Mouse (Mus musculus) cerebellum, adult 2 months (tissue): ENCODE measurements around the gene Zscan21. TPM values are rescaled to one million over a fixed set of nuclear protein-coding genes. Genes with fewer than 3 reads are reported as not detected.

Source experiments
- DNase-seq, 2 experiments: peaks; one replicate each; pipeline ENCODE4 v3.0.0; 2021
- H3K27ac ChIP-seq: fragments of 200-500 bp; 2 replicates; pipeline ENCODE4 v1.5.1; 2012; ENCODE audit warnings: low read length, control low read depth, inconsistent platforms; ENCODE audit not compliant: insufficient read depth
- H3K27me3 ChIP-seq: fragments of 200-500 bp; 2 replicates; pipeline ENCODE4 v1.6.1; 2012; ENCODE audit warnings: inconsistent platforms, mild to moderate bottlenecking, low read length, moderate library complexity; ENCODE audit not compliant: control insufficient read depth, insufficient read depth
- H3K4me1 ChIP-seq: fragments of 200-500 bp; 2 replicates; pipeline ENCODE4 v1.6.1; 2011; ENCODE audit warnings: low read length; ENCODE audit not compliant: control insufficient read depth, insufficient read depth
- H3K4me3 ChIP-seq: fragments of 200-500 bp; replicated peaks from 2 replicates; pipeline ENCODE3; 2011; ENCODE audit warnings: mild to moderate bottlenecking, low read depth, low read length, control low read depth; ENCODE audit not compliant: insufficient read depth
- CTCF ChIP-seq: fragments of 200-500 bp; IDR thresholded peaks from 2 replicates; pipeline ENCODE4 v1.5.1; 2011; ENCODE audit warnings: low read depth, mild to moderate bottlenecking, control low read depth, low read length, moderate library complexity, borderline replicate concordance; ENCODE audit not compliant: insufficient read depth
- POLR2A ChIP-seq: fragments of 200-500 bp; IDR thresholded peaks from 2 replicates; pipeline ENCODE4 v1.6.1; 2011; ENCODE audit warnings: low read length, control low read depth, borderline replicate concordance; ENCODE audit not compliant: insufficient read depth
- WGBS: fragments of 180-500 bp; shearing (Covaris S2); methylation state at CpG from one replicate; pipeline ENCODE4 v1.1.7; 2018; 5-methylcytosine and 5-hydroxymethylcytosine counted together
- polyA plus RNA-seq: library from polyadenylated mRNA; depleted of rRNA; stranded (reverse); fragments of >200 nt; gene quantifications from 2 replicates; pipeline ENCODE4 v1.2.3, GENCODE M21; 2012

Zscan21 gene
- polyA plus RNA-seq, 1 experiment = 19.0 TPM

GRCm38 (mm10) chr5:138084507-138084906 lies 32.2 kb upstream of the Zscan21 start:
- Histone ChIP-seq H3K4me1 (peaks cover 5% of the 10 kb centered on the region), H3K27me3 (no peaks in the 10 kb centered on the region), H3K4me3 (peak overlapping the region; percentile 93), H3K27ac (peak overlapping the region; percentile 16; the same call in 1 of the 2 replicates)
- WGBS = 82% methylated on average over 2 of the region's 2 CpGs
- TF ChIP-seq POLR2A (no peak), CTCF (no peak)
- DNase-seq = peak; percentile 9 to 15

DNA sequence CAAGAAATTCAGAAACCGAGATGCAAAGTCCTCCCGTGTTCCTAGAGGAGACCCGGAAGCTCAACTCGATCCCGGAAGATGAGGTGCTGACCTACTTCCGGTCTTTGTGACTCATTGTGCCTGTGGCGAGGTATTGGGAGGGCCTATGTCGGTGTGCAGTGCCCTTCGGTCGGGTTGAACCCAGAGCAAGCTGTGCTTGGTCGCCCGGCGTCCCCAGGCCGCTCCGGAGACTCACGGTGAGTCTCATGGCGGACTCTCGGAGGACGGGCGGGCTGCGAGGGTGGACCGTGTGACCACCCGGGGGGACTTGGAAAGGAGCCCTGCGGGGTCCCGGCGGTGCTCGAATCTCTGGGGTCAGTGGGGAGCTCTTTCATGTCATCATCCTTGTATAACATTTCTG lies 31.7 kb upstream of the Zscan21 start, which contains the start of gene Zkscan1:
Zkscan1 (plus strand) TSS at position 89 of the 400 bp plus-strand sequence.
- Histone ChIP-seq H3K4me1 (peaks cover 5% of the 10 kb centered on the region), H3K27ac (peak within 1 kb of the TSS; percentile 85), H3K4me3 (peak within 1 kb of the TSS; percentile 93), H3K27me3 (no peaks in the 10 kb centered on the region)
- WGBS = under 1% methylated on average over 27 of the region's 27 CpGs
- TF ChIP-seq CTCF (no peak), POLR2A (peak; percentile 82; the same call in 1 of the 2 replicates)
- DNase-seq = peak; percentile 81 to 90

DNA sequence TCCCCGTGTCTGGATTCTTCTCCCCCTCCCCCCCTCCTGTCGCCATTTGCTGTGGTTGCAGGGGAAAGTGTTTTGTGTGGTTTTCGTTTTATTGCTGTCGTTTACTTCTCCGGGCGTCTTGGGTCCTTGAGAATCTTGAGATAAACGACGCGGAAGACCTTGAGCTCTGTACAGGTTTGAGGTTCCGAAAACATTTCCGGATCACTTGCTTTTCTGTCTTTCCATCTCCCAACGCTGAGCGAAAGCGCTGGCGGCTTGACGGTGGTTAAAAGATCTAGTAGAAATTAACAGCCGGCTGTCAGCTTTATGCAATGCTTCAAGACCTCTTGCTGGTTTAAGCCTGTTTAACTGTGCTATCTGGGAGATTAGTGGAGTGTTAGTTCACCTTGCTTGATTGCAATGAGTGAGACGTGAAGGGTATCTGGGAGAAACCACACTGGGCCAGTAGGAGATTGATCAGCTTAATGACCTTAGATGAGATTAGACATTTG lies 31.2 kb upstream of the Zscan21 start:
- peak in 1 of 2 experiments; percentile 22 for DNase-seq
- Histone ChIP-seq H3K27ac (peak overlapping the region; percentile 85; the same call in 1 of the 2 replicates), H3K4me1 (peaks cover 5% of the 10 kb centered on the region), H3K27me3 (no peaks in the 10 kb centered on the region), H3K4me3 (peak overlapping the region; percentile 93)
- TF ChIP-seq CTCF (no peak), POLR2A (no peak)
- under 1% methylated on average over 18 of the region's 18 CpGs for WGBS

DNA sequence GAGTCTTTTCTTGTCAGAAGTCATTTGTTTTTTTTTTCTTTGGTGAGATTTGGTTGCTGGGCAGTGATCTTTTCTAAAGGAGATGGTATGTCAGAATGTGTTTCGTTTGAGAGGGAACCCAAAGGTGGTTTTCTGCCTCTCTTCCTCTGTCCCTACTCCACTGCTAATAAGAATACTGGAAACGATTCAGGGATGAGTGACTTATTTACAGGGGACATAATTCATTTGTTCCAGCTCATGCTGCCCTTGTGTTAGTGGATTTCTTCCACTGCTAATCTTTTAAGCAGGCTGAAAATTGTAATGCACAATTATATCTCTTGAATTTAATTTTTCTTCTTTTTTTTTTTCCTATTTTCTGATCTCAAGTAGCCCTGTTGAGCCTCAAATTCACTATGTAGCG lies 29.9 kb upstream of the Zscan21 start:
- Histone ChIP-seq H3K4me3 (no peak overlapping the region), H3K27me3 (no peaks in the 10 kb centered on the region), H3K27ac (no peak overlapping the region), H3K4me1 (peaks cover 5% of the 10 kb centered on the region)
- 53% methylated on average over 3 of the region's 3 CpGs for WGBS
- no peak for TF ChIP-seq CTCF
- TF ChIP-seq POLR2A = no peak
- DNase-seq = no peak

- H3K27ac ChIP-seq = no peak overlapping the region
- H3K27me3 ChIP-seq = no peaks in the 10 kb centered on the region
- 56% methylated on average over 3 of the region's 3 CpGs for WGBS
- peaks cover 5% of the 10 kb centered on the region for H3K4me1 ChIP-seq
- H3K4me3 ChIP-seq = no peak overlapping the region
- TF ChIP-seq CTCF (no peak), POLR2A (no peak)
- DNase-seq = no peak
Measured at GRCm38 (mm10) chr5:138088366-138088765, 28.3 kb upstream of the Zscan21 start.

DNA sequence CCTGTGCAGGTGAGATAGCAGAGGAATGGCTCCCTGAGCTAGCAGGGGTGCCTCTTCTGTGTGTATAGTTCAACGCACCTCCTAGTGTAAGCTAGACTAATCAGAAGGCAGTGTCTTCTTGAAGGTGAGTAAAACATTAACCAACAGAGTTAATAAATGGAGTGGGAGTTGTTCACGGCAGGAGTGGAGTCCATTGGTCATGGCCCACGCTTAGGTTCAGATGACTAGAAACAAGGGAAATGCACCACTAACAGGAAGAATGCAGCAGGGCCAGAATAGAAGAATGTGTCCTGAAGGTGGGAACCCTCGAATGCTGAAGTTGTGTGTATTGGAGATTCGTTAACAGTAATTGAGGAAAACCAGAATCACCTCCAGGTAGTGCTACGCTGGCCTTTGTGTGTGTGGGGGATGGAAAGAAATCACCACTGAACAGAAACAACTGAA lies 27.6 kb upstream of the Zscan21 start:
- H3K27me3 ChIP-seq = no peaks in the 10 kb centered on the region
- no peak for TF ChIP-seq POLR2A
- TF ChIP-seq CTCF = no peak
- DNase-seq = no peak
- peaks cover 5% of the 10 kb centered on the region for H3K4me1 ChIP-seq
- H3K27ac ChIP-seq = no peak overlapping the region
- H3K4me3 ChIP-seq = no peak overlapping the region
- 86% methylated on average over 6 of the region's 6 CpGs for WGBS

DNA sequence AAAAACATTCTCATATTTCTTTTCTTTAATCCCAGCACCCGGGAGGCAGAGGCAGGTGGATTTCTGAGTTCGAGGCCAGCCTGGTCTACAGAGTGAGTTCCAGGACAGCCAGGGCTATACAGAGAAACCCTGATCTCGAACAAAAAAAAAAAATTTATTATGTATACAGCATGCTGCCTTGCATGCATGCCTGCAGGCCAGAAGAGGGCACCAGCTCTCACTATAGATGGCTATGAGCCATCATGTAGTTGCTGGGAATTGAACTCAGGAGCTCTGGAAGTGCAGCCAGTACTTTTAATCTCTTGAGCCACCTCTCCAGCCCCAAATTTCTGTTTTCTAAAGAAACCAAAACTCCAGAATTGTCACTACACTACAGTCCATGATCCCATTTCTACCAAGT lies 26.4 kb upstream of the Zscan21 start:
- H3K27me3 ChIP-seq = no peaks in the 10 kb centered on the region
- H3K27ac ChIP-seq = no peak overlapping the region
- H3K4me3 ChIP-seq = no peak overlapping the region
- peak; percentile 27; the same call in 1 of the 2 replicates for TF ChIP-seq CTCF
- no peak for TF ChIP-seq POLR2A
- H3K4me1 ChIP-seq = peaks cover 3% of the 10 kb centered on the region
- 70% methylated on average over 3 of the region's 3 CpGs for WGBS
- no peak for DNase-seq

DNA sequence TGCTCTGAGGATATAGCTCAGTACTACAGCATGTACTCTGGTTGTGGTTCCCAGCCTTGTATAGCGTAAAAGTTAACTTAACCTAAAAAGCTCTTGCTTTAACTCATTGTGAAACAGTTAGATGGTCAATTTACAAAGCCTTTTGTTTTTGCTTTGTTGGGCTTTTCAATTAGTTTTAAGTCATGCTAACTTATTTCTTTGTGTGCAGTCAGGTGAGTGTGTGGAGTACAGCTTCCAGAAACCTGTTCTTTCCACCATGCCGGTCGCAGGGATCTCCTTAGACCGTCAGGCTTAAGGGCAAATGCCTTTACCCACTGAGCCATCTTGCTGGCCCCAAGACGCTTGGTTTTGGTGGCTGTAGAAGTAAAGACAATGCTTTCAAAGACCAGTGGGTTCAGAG lies 26.0 kb upstream of the Zscan21 start:
- TF ChIP-seq POLR2A (no peak), CTCF (no peak)
- no peak overlapping the region for H3K27ac ChIP-seq
- no peaks in the 10 kb centered on the region for H3K27me3 ChIP-seq
- H3K4me1 ChIP-seq = peaks cover 3% of the 10 kb centered on the region
- DNase-seq = no peak
- no peak overlapping the region for H3K4me3 ChIP-seq
- 89% methylated on average over 5 of the region's 5 CpGs for WGBS

DNA sequence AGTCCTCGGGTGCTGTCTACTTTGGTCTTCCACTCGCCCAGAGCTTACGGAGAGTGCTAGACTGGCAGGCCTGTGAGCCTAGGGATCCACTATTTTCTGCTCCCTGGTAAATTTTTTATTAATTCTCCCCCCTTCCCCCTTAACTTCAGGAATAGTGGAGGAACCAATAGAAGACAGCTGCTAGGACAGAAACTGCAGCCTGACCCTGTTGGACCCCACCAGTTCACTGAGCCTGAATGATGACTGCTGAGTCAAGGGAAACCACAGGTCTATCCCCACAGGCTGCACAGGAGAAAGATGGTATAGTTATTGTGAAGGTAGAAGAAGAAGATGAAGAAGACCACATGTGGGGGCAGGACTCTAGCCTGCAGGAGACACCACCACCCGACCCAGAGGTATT lies 23.9 kb upstream of the Zscan21 start:
- peaks cover 3% of the 10 kb centered on the region for H3K4me1 ChIP-seq
- no peak for DNase-seq
- WGBS = 90% methylated on average over 4 of the region's 4 CpGs
- H3K27ac ChIP-seq = no peak overlapping the region
- H3K27me3 ChIP-seq = no peaks in the 10 kb centered on the region
- no peak for TF ChIP-seq CTCF
- no peak for TF ChIP-seq POLR2A
- no peak overlapping the region for H3K4me3 ChIP-seq
